Mouse (Mus musculus) erythroblast, embryonic 14.5 days (primary cell): Measurements from ENCODE around the gene Prph. TPM values are rescaled to one million over a fixed set of nuclear protein-coding genes. Genes with fewer than 3 reads are reported as not detected.

Experiments used
- H3K27me3 ChIP-seq: 2 replicates; pipeline ENCODE4 v1.6.1; 2012; ENCODE audit warnings: inconsistent platforms; ENCODE audit not compliant: control insufficient read depth
- H3K36me3 ChIP-seq: 2 replicates; pipeline ENCODE4 v1.6.1; 2012; ENCODE audit warnings: mild to moderate bottlenecking, inconsistent platforms; ENCODE audit not compliant: control insufficient read depth
- H3K4me1 ChIP-seq: 2 replicates; pipeline ENCODE4 v1.6.1; 2012; ENCODE audit warnings: inconsistent platforms; ENCODE audit not compliant: control insufficient read depth
- H3K4me3 ChIP-seq: replicated peaks from 2 replicates; pipeline ENCODE3; 2012; ENCODE audit warnings: moderate library complexity, mild to moderate bottlenecking, inconsistent platforms
- H3K9me3 ChIP-seq: 2 replicates; pipeline ENCODE4 v1.6.1; 2012; ENCODE audit warnings: low read length, inconsistent platforms, mixed read lengths; ENCODE audit not compliant: control insufficient read depth
- GATA1 ChIP-seq: IDR thresholded peaks from 2 replicates; pipeline ENCODE4 v1.6.1; 2012; ENCODE audit warnings: low read length, inconsistent platforms, mixed read lengths
- TAL1 ChIP-seq: IDR thresholded peaks from 3 replicates; pipeline ENCODE4 v1.6.1; 2012; ENCODE audit warnings: low read length, inconsistent platforms, mixed read lengths
- polyA plus RNA-seq: library from polyadenylated mRNA; stranded (reverse); fragments of >175 nt; gene quantifications from 2 replicates; pipeline ENCODE4 v1.2.3, GENCODE M21; 2012

The Prph gene
- polyA plus RNA-seq, 1 experiment: not detected

- peaks cover 99% of the 10 kb centered on the region for H3K27me3 ChIP-seq
- H3K9me3 ChIP-seq: peaks cover 19% of the 10 kb centered on the region; the same call in 1 of the 2 replicates
- H3K36me3 ChIP-seq: no peaks in the 10 kb centered on the region
- no peak within 1 kb of the TSS for H3K4me3 ChIP-seq
- TF ChIP-seq TAL1: no peak
- no peak for TF ChIP-seq GATA1
- peaks cover 10% of the 10 kb centered on the region for H3K4me1 ChIP-seq
Measured at GRCm38 (mm10) chr15:99092870-99093269, 37.9 kb downstream of the Prph start, which contains the start of gene Dnajc22. TSS of gene Dnajc22 (plus strand) at chr15:99093170.

GRCm38 (mm10) chr15:99093291-99094258 lies 38.6 kb downstream of the Prph start:
- Histone ChIP-seq H3K4me1 (peaks cover 4% of the 10 kb centered on the region; the same call in 1 of the 2 replicates), H3K36me3 (no peaks in the 10 kb centered on the region), H3K4me3 (no peak overlapping the region), H3K9me3 (peaks cover 20% of the 10 kb centered on the region; the same call in 1 of the 2 replicates), H3K27me3 (peaks cover 99% of the 10 kb centered on the region)
- TF ChIP-seq TAL1: no peak
- TF ChIP-seq GATA1: no peak

- TF ChIP-seq GATA1 (no peak), TAL1 (no peak)
- H3K36me3 ChIP-seq: no peaks in the 10 kb centered on the region
- H3K9me3 ChIP-seq: peaks cover 21% of the 10 kb centered on the region; the same call in 1 of the 2 replicates
- H3K4me1 ChIP-seq: peaks cover 4% of the 10 kb centered on the region; the same call in 1 of the 2 replicates
- peaks cover 99% of the 10 kb centered on the region for H3K27me3 ChIP-seq
- H3K4me3 ChIP-seq: no peak overlapping the region
Measured at GRCm38 (mm10) chr15:99094631-99095270, 39.8 kb downstream of the Prph start.

GRCm38 (mm10) chr15:99095356-99095755 lies 40.4 kb downstream of the Prph start:
- no peak overlapping the region for H3K4me3 ChIP-seq
- H3K27me3 ChIP-seq: peaks cover 99% of the 10 kb centered on the region
- no peaks in the 10 kb centered on the region for H3K36me3 ChIP-seq
- peaks cover 21% of the 10 kb centered on the region; the same call in 1 of the 2 replicates for H3K9me3 ChIP-seq
- H3K4me1 ChIP-seq: peaks cover 4% of the 10 kb centered on the region; the same call in 1 of the 2 replicates
- TF ChIP-seq GATA1: no peak
- no peak for TF ChIP-seq TAL1

- peaks cover 99% of the 10 kb centered on the region for H3K27me3 ChIP-seq
- H3K9me3 ChIP-seq: peaks cover 21% of the 10 kb centered on the region; the same call in 1 of the 2 replicates
- no peak for TF ChIP-seq GATA1
- TF ChIP-seq TAL1: no peak
- H3K4me1 ChIP-seq: peaks cover 4% of the 10 kb centered on the region; the same call in 1 of the 2 replicates
- H3K36me3 ChIP-seq: no peaks in the 10 kb centered on the region
- no peak overlapping the region for H3K4me3 ChIP-seq
Measured at GRCm38 (mm10) chr15:99096061-99096793, 41.3 kb downstream of the Prph start.

- Histone ChIP-seq H3K9me3 (peaks cover 21% of the 10 kb centered on the region; the same call in 1 of the 2 replicates), H3K27me3 (peaks cover 98% of the 10 kb centered on the region), H3K4me1 (peaks cover 4% of the 10 kb centered on the region; the same call in 1 of the 2 replicates), H3K4me3 (no peak overlapping the region), H3K36me3 (no peaks in the 10 kb centered on the region)
- TF ChIP-seq GATA1 (no peak), TAL1 (no peak)
Measured at GRCm38 (mm10) chr15:99096831-99097500, 42.0 kb downstream of the Prph start.

- TF ChIP-seq TAL1: no peak
- TF ChIP-seq GATA1: no peak
- Histone ChIP-seq H3K4me3 (no peak overlapping the region), H3K4me1 (peaks cover 4% of the 10 kb centered on the region; the same call in 1 of the 2 replicates), H3K27me3 (peaks cover 88% of the 10 kb centered on the region), H3K36me3 (no peaks in the 10 kb centered on the region), H3K9me3 (peaks cover 18% of the 10 kb centered on the region; the same call in 1 of the 2 replicates)
Measured at GRCm38 (mm10) chr15:99097840-99098492, 43.0 kb downstream of the Prph start.

- Histone ChIP-seq H3K4me3 (no peak overlapping the region), H3K9me3 (peaks cover 16% of the 10 kb centered on the region; the same call in 1 of the 2 replicates), H3K36me3 (no peaks in the 10 kb centered on the region), H3K4me1 (peaks cover 3% of the 10 kb centered on the region; the same call in 1 of the 2 replicates), H3K27me3 (peaks cover 82% of the 10 kb centered on the region)
- TF ChIP-seq TAL1: no peak
- TF ChIP-seq GATA1: no peak
Measured at GRCm38 (mm10) chr15:99098493-99098861, 43.5 kb downstream of the Prph start.
